ENCODE assay signal across 22 mouse cellular contexts in the genomic region with DNA sequence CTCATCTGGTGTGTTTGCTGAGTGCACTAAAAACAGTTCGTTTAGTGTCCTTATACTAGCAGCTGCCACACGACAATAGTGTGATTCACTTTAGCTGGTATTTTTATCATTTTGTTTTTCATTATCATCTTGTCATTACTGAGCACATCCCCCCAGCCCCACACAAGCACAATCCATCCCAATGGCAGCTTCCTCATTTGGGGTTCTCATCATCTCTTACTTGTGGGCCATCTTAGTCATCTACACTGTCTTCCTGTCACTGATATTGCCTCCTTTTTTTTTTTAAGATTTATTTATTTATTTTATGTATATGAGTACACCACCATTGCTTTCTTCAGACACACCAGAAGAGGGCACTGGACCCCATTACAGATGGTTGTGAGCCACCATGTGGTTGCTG. TPM values are rescaled to one million over a fixed set of nuclear protein-coding genes. Genes with fewer than 3 reads are reported as not detected.
"Had no signal": no experiment of that assay in that cellular context is flagged by ENCODE, and none has a peak within 500 bp of the region (broad histone marks: within the 10 kb centered on the region; RNA-seq: fewer than 3 reads in every experiment).

No protein-coding gene starts in this region.

- ATAC-seq: lung, postnatal 0 days; midbrain, embryonic 13.5 days; midbrain, embryonic 16.5 days had no signal

- H3K27me3 ChIP-seq: midbrain, embryonic 13.5 days; neural tube, embryonic 13.5 days; stomach, embryonic 15.5 days had no signal

- DNase-seq: kidney, adult 8-10 months; kidney, postnatal 25 days; layer of hippocampus, postnatal 36 days; liver, embryonic 13.5 days; lung, embryonic 14.5 days; retina, postnatal 1 day; right cerebral cortex, postnatal 25 days; spleen, adult 18-20 months; thymus, adult 18-20 months; thymus, postnatal 36 days had no signal

RNA-seq across cellular contexts. Expression of gene Tigd4, which starts 25.3 kb away (rescaled TPM):
- total RNA-seq: layer of hippocampus, adult 8-10 months; layer of hippocampus, postnatal 36 days; left cerebral cortex, adult 2 months; liver, adult 2 months; monocyte, adult 5-6 weeks; neutrophil, adult 5-6 weeks had no signal
- polyA plus RNA-seq: limb, embryonic 11.5 days; liver, adult 2 months; midbrain, embryonic 10.5 days; midbrain, embryonic 13.5 days; midbrain, embryonic 16.5 days; neural tube, embryonic 13.5 days had no signal
